Mouse (Mus musculus): Measurements from ENCODE around the gene Chrna9. TPM values are rescaled to one million over a fixed set of nuclear protein-coding genes. Genes with fewer than 3 reads are reported as not detected.

Chrna9 gene
- polyA plus RNA-seq (2014; fragmentation: Nextera tagmentation; extraction: Ambion mirVana), result 0.59 and 0.64 TPM in 2 replicates

DNA sequence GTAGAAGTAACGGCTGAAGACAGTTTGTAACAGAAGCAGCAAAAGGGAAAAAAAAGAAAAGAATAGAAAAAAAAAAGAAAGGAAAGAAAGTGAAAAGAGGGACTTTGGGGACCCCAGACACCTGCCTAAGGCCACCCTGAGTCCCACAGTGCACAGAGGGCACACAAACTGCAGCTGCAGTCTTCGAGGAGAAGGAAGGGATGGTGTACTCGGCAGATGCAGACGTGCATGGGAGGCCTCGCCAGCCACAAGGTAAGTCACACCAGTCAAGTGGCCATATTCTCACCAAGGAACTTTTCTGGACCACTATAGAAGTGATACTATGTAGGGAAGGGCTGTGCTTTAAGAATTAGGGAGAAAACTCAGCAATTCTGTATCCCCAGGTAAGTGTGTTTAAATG is at the start of gene Chrna9:
TSS of gene Chrna9 (plus strand) at position 139 of the 400 bp plus-strand sequence.
- no peak for DNase-seq (ENCODE audit: low spot score)
- no peaks in the 10 kb centered on the region for H3K27me3 ChIP-seq (ENCODE audit: control insufficient read depth, insufficient read depth, low read length)
- no peaks in the 10 kb centered on the region for H3K9me3 ChIP-seq (ENCODE audit: control insufficient read depth, low read length)
- H3K27ac ChIP-seq (replicated peaks; ENCODE audit: low read depth, low read length), result no peak within 1 kb of the TSS
- H3K9ac ChIP-seq (ENCODE audit: low read length), result no peak within 1 kb of the TSS
- H3K36me3 ChIP-seq (ENCODE audit: control insufficient read depth, insufficient read depth, low read length), result no peaks in the 10 kb centered on the region
- no peak within 1 kb of the TSS for H3K4me2 ChIP-seq (ENCODE audit: low read depth, severe bottlenecking)
- no peak within 1 kb of the TSS for H3K4me3 ChIP-seq (ENCODE audit: low read depth, low read length)
- H3K4me1 ChIP-seq (ENCODE audit: control insufficient read depth, insufficient read depth, low read length), result no peaks in the 10 kb centered on the region
- no peak for ATAC-seq (ENCODE audit: insufficient number of reproducible peaks, low FRiP score, low TSS enrichment, low read depth)
- 88% methylated on average over 5 of the region's 5 CpGs for WGBS

DNA sequence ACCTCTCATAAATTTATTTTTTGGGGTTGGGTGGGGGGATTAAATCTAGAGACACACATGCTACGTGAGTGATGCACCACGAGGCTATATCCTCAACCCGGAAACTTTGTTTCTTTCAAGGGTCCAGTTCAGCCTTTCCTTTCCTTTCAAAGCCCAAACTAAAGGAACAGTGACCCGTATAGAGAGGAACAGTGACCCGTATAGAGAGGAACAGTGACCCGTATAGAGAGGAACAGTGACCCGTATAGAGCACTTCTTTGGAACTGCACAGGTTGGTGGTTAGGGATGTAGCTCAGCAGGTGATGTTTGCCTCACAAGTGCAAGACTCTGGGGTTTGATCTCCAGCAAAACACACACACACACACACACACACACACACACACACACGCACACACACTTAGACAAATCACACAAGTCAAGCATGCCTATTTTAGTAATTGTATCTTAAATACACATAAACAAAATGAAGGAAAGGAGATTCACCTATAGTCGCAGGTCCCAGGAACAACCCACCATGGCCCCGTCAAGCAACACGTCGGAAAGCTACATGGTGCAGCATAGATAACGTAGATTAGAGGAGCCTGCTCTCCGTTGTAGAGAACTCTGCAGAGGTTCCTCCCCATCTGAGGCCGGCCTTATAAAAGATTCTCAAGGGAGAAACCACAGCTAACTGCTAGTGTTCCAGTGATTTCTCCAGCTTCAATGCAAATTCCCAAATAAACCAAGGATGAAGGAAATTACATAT is 48.9 kb upstream of the Chrna9 start:
- no peak for DNase-seq (ENCODE audit: low spot score)
- Histone ChIP-seq H3K9me3 (ENCODE audit: control insufficient read depth, low read length) (no peaks in the 10 kb centered on the region), H3K4me3 (ENCODE audit: low read depth, low read length) (no peak overlapping the region), H3K27me3 (ENCODE audit: control insufficient read depth, insufficient read depth, low read length) (no peaks in the 10 kb centered on the region), H3K27ac (replicated peaks; ENCODE audit: low read depth, low read length) (no peak overlapping the region), H3K9ac (ENCODE audit: low read length) (no peak overlapping the region), H3K4me2 (ENCODE audit: low read depth, severe bottlenecking) (no peak overlapping the region), H3K4me1 (ENCODE audit: control insufficient read depth, insufficient read depth, low read length) (no peaks in the 10 kb centered on the region), H3K36me3 (ENCODE audit: control insufficient read depth, insufficient read depth, low read length) (no peaks in the 10 kb centered on the region)
- WGBS, result 89% methylated on average over 15 of the region's 15 CpGs
- no peak for ATAC-seq (ENCODE audit: insufficient number of reproducible peaks, low FRiP score, low TSS enrichment, low read depth)

DNA sequence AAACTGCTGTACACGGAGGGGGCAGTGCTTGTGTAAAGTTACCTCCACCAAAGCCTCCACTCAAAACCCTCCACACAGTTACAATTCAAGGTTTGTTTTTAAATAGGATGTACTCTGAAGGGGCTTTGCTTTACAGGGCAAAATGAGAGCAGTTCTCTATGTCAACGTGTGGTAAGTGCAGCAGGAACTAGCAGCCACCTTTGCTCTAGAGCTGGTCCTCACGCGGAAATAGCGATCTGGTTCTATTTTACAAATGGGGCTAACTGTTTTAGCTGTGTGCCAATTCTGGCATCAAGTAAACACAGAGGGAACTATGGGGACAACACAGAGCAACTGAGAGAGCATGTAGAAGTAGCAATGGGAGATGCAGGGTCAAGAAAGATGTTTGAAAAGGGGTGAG is 46.6 kb upstream of the Chrna9 start:
- H3K4me1 ChIP-seq (ENCODE audit: control insufficient read depth, insufficient read depth, low read length), result no peaks in the 10 kb centered on the region
- no peaks in the 10 kb centered on the region for H3K36me3 ChIP-seq (ENCODE audit: control insufficient read depth, insufficient read depth, low read length)
- H3K9me3 ChIP-seq (ENCODE audit: control insufficient read depth, low read length), result no peaks in the 10 kb centered on the region
- H3K27me3 ChIP-seq (ENCODE audit: control insufficient read depth, insufficient read depth, low read length), result no peaks in the 10 kb centered on the region
- 93% methylated on average over 5 of the region's 5 CpGs for WGBS
- ATAC-seq (ENCODE audit: insufficient number of reproducible peaks, low FRiP score, low TSS enrichment, low read depth) (no peak), DNase-seq (ENCODE audit: low spot score) (no peak)
- no peak overlapping the region for H3K27ac ChIP-seq (replicated peaks; ENCODE audit: low read depth, low read length)
- no peak overlapping the region for H3K9ac ChIP-seq (ENCODE audit: low read length)
- H3K4me3 ChIP-seq (ENCODE audit: low read depth, low read length), result no peak overlapping the region
- no peak overlapping the region for H3K4me2 ChIP-seq (ENCODE audit: low read depth, severe bottlenecking)

DNA sequence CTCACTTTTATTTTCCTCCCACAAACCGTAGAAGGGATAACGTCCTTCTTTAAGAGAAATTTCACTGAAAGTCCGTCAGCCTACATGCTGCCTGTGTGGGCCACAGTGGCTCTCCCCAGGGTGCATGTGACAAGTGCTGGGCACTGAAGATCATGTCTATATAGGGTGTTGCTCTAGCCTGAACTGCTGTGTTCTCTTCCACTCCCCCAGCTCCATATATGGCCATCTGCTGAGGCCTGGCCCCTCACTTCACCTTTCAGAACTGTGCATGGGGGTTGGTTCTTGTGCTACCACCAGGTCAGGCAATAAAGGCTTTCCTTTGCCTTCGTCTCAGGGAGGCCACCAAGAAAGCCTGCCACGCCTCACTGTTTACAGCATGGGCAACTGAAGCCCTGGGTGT is 45.7 kb upstream of the Chrna9 start:
- WGBS, result 63% methylated on average over 5 of the region's 5 CpGs
- no peak for ATAC-seq (ENCODE audit: insufficient number of reproducible peaks, low FRiP score, low TSS enrichment, low read depth)

DNA sequence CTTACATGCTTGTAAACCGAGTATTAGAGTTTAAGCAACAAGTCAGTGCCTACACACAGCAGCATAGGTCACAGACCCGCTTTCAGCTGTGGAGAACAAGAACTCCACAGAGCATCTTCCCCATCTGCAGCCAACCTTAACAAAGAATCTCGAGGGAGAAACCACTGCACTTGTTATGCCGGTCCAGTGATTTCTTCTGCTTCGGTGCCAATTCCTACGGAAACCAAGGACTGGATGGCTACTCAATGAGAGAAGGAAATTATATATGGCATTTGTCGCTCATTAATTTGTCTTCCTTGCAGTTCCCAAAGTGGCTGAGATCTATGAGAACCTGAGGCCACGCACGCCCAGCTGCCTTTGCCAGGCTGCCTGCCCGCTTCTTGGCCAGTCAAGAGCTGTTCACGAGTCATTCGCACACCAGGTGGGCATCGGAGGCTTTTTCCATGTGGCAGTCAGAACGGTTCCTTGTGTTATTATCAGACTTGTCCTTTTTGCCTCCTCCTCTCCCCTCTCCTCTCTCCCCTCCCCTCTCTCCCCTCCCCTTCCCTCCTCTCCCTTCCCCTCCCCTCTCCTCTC is 43.4 kb upstream of the Chrna9 start:
- no peak overlapping the region for H3K9ac ChIP-seq (ENCODE audit: low read length)
- WGBS, result 87% methylated on average over 14 of the region's 14 CpGs
- H3K27me3 ChIP-seq (ENCODE audit: control insufficient read depth, insufficient read depth, low read length), result no peaks in the 10 kb centered on the region
- H3K36me3 ChIP-seq (ENCODE audit: control insufficient read depth, insufficient read depth, low read length), result no peaks in the 10 kb centered on the region
- no peaks in the 10 kb centered on the region for H3K9me3 ChIP-seq (ENCODE audit: control insufficient read depth, low read length)
- no peak for DNase-seq (ENCODE audit: low spot score)
- ATAC-seq (ENCODE audit: insufficient number of reproducible peaks, low FRiP score, low TSS enrichment, low read depth), result no peak
- no peak overlapping the region for H3K27ac ChIP-seq (replicated peaks; ENCODE audit: low read depth, low read length)
- no peak overlapping the region for H3K4me2 ChIP-seq (ENCODE audit: low read depth, severe bottlenecking)
- H3K4me3 ChIP-seq (ENCODE audit: low read depth, low read length), result no peak overlapping the region
- H3K4me1 ChIP-seq (ENCODE audit: control insufficient read depth, insufficient read depth, low read length), result no peaks in the 10 kb centered on the region

More for the DNA sequence above, 45.7 kb upstream of the Chrna9 start:
- H3K4me2 ChIP-seq (ENCODE audit: low read depth, severe bottlenecking), result no peak overlapping the region
- no peaks in the 10 kb centered on the region for H3K9me3 ChIP-seq (ENCODE audit: control insufficient read depth, low read length)
- DNase-seq (ENCODE audit: low spot score), result no peak
- no peaks in the 10 kb centered on the region for H3K4me1 ChIP-seq (ENCODE audit: control insufficient read depth, insufficient read depth, low read length)
- H3K27ac ChIP-seq (replicated peaks; ENCODE audit: low read depth, low read length), result no peak overlapping the region
- no peak overlapping the region for H3K4me3 ChIP-seq (ENCODE audit: low read depth, low read length)
- no peaks in the 10 kb centered on the region for H3K36me3 ChIP-seq (ENCODE audit: control insufficient read depth, insufficient read depth, low read length)
- H3K9ac ChIP-seq (ENCODE audit: low read length), result no peak overlapping the region
- H3K27me3 ChIP-seq (ENCODE audit: control insufficient read depth, insufficient read depth, low read length), result no peaks in the 10 kb centered on the region

DNA sequence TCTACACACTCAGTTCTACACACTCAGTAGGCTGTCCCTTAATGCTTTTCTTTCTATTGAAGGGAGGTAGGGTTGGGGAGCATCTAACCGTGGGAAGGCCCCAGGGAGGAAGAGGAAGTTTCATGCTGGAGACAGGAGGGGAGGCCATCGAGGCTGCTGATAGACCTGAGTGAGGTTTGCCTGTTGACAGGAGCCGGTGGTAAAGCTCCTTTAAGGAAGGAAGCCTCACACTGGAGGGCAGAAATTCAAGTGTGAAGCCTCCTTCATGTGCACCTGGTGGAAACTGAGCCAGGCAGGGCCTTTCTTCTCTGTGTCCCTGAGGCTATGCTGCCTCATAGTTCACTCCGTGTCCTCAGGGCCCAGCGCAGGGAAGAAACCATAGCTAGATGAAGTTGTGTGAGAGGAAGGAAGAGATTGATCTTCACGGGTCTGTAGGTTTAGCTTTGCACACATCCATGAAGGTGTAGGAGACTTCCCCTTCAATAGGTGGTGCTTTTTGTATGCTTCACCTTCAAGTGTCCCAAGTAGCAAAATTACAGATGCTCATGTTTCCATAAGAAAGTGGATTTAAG is 39.5 kb upstream of the Chrna9 start:
- H3K36me3 ChIP-seq (ENCODE audit: control insufficient read depth, insufficient read depth, low read length), result no peaks in the 10 kb centered on the region
- ATAC-seq (ENCODE audit: insufficient number of reproducible peaks, low FRiP score, low TSS enrichment, low read depth), result no peak
- DNase-seq (ENCODE audit: low spot score), result no peak
- H3K4me1 ChIP-seq (ENCODE audit: control insufficient read depth, insufficient read depth, low read length), result no peaks in the 10 kb centered on the region
- no peak overlapping the region for H3K4me3 ChIP-seq (ENCODE audit: low read depth, low read length)
- H3K4me2 ChIP-seq (ENCODE audit: low read depth, severe bottlenecking), result no peak overlapping the region
- no peaks in the 10 kb centered on the region for H3K9me3 ChIP-seq (ENCODE audit: control insufficient read depth, low read length)
- no peaks in the 10 kb centered on the region for H3K27me3 ChIP-seq (ENCODE audit: control insufficient read depth, insufficient read depth, low read length)
- 89% methylated on average over 6 of the region's 6 CpGs for WGBS
- H3K27ac ChIP-seq (replicated peaks; ENCODE audit: low read depth, low read length), result no peak overlapping the region
- no peak overlapping the region for H3K9ac ChIP-seq (ENCODE audit: low read length)

DNA sequence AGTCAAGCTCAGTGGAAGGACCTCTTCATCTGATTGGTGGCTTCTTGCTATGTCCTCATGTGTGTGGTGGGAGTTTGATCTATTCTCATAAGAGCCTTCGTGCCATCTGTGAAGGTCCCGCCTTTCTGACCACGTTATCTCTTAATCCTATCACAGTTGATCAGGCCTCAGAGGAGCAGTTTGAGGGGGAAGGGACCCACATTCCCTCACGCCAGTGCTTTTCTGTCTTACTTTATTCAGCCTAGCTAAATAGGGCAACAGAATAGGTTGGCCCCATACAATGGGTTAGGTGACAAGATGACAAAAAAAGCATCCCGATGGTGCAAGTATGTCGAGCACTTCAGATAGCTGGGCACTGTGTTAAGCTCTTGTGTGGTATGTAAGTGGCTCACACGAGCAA is 39.0 kb upstream of the Chrna9 start:
- H3K9me3 ChIP-seq (ENCODE audit: control insufficient read depth, low read length), result no peaks in the 10 kb centered on the region
- DNase-seq (ENCODE audit: low spot score) (no peak), ATAC-seq (ENCODE audit: insufficient number of reproducible peaks, low FRiP score, low TSS enrichment, low read depth) (no peak)
- H3K36me3 ChIP-seq (ENCODE audit: control insufficient read depth, insufficient read depth, low read length), result no peaks in the 10 kb centered on the region
- H3K4me3 ChIP-seq (ENCODE audit: low read depth, low read length), result no peak overlapping the region
- no peaks in the 10 kb centered on the region for H3K4me1 ChIP-seq (ENCODE audit: control insufficient read depth, insufficient read depth, low read length)
- 89% methylated on average over 7 of the region's 7 CpGs for WGBS
- no peak overlapping the region for H3K4me2 ChIP-seq (ENCODE audit: low read depth, severe bottlenecking)
- H3K27ac ChIP-seq (replicated peaks; ENCODE audit: low read depth, low read length), result no peak overlapping the region
- H3K9ac ChIP-seq (ENCODE audit: low read length), result no peak overlapping the region
- H3K27me3 ChIP-seq (ENCODE audit: control insufficient read depth, insufficient read depth, low read length), result no peaks in the 10 kb centered on the region

DNA sequence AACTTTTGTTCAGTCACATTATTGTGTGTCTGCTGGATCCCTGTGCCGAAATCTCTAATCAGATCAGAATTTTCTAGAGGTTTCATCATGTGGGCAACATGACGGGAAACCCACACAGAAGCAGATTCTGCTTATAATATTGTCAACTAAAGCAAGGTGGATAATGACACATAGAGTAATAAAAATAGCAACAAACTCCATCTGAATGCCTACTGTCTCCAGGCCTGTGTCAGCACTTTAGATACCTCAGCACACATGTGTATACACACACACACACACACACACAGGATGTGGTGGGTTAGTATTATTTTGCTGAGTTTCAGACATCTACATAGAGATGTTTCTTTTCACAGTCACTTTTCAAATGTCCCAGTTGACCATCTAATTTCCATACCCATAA is 37.0 kb upstream of the Chrna9 start:
- no peak overlapping the region for H3K4me2 ChIP-seq (ENCODE audit: low read depth, severe bottlenecking)
- ATAC-seq (ENCODE audit: insufficient number of reproducible peaks, low FRiP score, low TSS enrichment, low read depth), result no peak

More for the DNA sequence above, 37.0 kb upstream of the Chrna9 start:
- Histone ChIP-seq H3K36me3 (ENCODE audit: control insufficient read depth, insufficient read depth, low read length) (no peaks in the 10 kb centered on the region), H3K4me1 (ENCODE audit: control insufficient read depth, insufficient read depth, low read length) (no peaks in the 10 kb centered on the region), H3K27me3 (ENCODE audit: control insufficient read depth, insufficient read depth, low read length) (no peaks in the 10 kb centered on the region), H3K9ac (ENCODE audit: low read length) (no peak overlapping the region), H3K9me3 (ENCODE audit: control insufficient read depth, low read length) (no peaks in the 10 kb centered on the region), H3K4me3 (ENCODE audit: low read depth, low read length) (no peak overlapping the region), H3K27ac (replicated peaks; ENCODE audit: low read depth, low read length) (no peak overlapping the region)
- WGBS, result 90% methylated on average over 2 of the region's 2 CpGs
- no peak for DNase-seq (ENCODE audit: low spot score)
